Mouse (Mus musculus) thymus, postnatal 25 days (tissue): ENCODE results near the gene Hltf.
"Not testable (repeated sequence)": the region's sequence is repeated elsewhere in the genome, so short reads cannot be mapped to it uniquely, and the experiment has no call there.

Source experiments
- DNase-seq: peaks from one replicate; pipeline ENCODE4 v3.0.0; 2022

Gene Hltf

DNA sequence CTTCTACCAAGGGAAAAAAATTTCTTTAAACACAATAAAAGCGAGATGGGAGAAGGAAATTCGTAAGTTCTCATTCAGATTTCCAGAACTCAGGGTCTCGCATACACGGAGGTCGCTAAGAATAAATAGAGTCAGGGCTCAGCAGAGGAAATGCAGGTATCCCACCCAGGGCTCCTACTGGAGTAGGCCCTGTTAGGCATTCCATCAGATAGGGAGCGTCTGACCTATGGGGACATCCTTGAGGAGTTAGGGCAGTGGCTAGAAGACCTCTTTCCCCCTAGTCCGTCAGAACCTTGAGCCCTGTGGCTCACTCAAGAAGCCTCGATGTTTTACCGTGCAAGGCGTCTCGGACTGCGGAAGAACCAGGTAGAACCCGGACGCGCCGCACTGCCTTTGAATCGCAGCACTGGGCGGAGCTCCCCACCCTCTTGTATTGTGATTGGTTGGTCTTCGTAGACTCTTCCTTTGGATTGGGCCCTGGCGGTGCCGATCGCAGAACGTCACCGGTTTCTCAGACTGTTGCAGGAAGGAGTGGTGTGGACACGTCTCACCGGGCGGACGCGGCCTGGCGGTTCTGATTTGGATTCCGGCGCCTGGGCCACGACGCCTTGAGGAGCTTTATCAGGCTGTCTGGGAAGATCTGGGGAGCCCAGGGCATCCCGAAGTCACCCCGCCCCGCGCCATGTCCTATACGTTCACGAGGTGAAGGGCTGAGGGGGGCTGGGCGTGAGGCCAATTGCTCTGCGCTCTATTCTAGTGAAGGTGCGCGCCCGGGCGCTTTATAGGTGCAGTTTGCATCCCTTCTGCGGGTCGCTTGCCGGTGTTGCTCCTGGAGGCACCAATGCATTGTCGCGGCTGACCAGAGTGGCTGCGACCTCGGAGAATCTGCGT, at the start of gene Hltf:
Gene Hltf, plus strand, starts transcription at position 506 of the 891 bp plus-strand sequence.
- peak; percentile 96 for DNase-seq

DNA sequence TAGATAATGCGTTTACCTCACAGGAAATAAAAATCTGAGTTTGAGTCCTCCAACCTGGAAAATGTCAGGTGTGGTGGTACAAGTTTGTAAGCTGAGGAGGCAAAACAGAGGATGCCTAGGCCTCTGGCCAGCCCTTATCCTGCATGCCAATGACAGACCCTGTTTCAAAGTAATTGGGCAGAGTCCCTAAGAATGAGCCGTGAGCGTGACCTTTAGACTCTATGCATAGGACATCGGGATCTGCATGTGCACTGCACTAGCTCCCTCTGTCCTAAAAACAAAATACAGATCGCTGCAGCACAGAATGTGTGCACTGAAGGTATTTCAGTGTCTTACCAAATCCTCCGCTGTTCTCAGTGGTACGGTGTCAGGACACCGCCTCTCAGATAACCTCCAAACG, 47.1 kb upstream of the Hltf start:
- no peak for DNase-seq

DNA sequence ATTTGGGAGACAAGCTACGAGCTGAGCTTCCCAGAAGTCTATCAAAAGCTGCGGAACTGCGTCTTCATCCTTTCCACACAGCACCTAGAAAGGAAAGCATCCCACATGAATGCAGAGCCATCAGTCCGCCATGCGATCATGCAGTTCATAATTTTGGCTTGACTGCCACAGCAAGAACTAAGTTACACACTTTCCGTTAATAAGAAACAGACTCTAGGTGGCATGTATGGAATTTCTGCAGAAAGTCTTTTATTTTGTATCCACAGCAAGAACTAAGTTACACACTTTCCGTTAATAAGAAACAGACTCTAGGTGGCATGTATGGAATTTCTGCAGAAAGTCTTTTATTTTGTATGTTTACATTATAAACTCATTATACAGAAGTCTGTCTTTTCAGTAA, 46.7 kb upstream of the Hltf start:
- not testable (repeated sequence) for DNase-seq

DNA sequence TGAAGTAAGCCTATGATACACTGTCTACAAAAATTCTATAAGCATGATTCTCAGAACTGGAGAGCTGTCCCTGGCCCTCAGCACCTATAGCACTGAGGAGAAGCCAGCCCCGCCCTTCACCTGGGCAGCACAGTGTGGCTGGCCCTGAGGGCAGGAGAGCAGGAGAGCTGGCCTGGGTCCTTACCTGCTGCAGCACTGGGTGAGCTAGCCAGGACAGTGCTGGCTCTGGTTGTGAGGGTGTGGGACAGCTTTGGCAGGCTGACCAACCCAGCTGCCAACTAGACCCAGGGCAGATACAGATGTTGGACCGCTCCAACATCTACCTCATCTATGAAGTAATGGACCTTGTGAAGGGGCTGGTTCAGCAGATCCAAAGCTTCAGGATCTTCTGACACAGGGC, 43.2 kb upstream of the Hltf start:
- DNase-seq = no peak

DNA sequence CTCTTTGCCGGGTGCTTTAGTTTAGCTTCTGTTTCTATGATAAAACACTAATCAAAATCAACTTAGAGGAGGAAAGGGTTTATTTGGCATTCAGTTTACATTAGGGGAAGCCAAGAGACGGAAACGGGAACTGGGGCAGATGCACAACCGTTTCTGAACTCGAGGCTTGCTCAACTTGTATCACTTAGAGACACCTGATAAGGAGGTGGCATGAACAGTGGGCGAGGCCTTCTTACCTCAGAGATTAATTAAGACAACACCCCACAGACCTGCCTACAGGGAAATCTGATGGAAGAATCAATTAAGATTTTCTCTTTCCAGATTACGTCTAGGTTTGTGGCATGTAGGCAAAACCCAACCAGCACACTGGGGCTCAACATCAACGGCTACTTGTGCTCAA, 39.5 kb upstream of the Hltf start:
- DNase-seq = no peak

DNA sequence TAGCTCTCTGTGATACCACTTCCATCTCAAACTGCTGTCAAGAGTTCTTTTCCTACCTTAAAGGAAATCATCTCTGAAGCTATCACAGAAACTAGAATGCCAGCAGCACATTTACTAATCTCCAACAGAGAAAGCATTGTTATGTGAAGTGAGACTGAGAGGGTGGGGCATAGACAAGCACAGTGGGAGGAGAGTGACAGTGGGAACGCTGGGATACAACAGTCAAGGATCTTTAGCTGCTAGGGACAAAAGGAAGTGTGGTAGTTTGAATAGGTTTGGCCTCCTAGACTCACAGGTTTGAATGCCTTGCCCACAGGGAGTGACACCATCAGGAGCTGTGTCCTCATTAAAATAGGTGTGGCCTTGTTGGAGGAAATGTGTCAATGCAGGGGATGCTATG, 33.8 kb upstream of the Hltf start:
- no peak for DNase-seq

DNA sequence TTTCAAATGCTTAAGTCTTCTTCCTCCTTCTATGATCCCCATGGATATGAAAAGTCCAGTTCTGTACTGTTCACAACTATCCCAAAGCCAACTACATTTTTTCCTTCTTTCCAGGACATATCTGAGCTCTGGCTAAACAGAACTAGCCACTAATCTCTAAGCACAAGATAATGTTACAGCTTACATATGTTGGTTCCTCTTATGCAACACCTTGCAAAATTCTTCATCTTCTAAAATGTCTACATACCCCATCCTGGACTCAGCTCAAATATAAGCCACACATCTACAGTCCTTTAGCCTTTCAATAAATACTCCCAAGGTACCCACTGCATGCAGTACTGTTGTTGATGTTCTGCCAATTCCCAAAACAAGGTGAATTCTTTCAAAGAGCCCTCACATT, 31.1 kb upstream of the Hltf start:
- DNase-seq = no peak

DNA sequence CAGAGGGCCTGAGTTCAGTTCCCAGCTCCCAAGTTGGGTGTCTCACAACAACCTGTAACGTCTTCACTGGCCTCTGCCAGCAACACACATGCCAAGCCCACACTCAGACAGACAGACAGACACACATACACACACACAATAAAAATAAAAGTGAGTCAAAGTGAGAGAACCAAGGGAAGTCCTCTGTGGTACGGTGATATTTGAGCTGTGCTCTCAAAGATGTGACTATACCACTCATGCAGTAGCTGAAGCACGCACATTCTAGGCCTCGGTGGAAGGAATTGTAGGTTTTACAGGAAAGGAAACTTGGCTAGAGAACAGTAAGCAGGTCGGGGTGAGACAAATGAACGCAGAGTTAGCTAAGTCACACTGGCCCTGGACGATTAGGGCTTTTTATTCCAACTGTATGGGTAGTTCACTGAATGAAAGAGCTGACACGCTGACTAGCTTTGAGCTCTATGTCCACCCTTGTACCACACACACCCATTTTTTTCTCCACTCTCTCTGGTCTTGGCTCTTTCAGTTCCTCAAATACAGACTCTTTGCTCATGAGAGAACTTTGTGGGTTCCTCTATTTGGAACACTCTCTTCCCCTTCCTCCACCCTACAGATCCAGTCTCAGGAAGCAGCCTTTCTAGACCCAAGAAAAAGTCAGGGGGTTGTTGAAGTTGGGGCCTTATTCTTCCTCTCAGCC, 30.5 kb upstream of the Hltf start:
- DNase-seq = no peak

DNA sequence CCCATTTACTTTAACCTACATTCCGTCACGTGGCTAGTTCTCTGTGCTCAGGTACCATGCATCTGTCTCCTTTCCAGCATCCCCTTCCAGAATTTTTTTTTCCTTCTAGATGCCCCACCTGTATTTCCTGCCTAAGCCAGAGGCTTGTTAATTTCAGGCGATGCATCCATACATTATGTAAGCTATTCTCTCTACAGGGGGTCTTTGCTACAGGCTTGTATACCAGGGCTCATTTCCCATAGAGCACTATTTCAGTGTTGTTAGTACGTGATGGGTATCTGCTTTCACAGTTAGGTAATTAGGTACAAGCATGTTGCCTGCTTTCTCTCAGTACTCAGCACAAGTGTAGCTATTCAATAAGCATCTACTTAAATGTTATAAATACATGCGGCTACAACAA, 29.8 kb upstream of the Hltf start:
- no peak for DNase-seq

DNA sequence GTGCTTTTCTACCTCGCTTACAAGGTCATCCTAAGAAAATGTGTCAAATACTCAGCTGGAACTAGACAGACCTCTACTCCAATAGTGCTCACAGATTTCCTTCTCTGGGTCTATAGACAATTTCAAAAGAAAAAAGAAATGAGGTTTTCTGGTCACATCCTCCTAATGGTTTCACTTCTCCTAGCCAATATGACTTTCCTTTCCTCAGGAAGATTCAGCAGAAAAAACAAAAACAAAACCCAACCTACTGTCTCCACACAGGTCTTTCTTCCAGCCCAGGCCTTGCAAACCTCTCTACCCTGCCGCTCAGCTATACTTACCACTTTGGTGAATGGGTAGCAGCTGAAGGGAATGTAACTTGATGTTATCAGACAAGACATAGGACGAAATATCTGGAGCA, 29.0 kb upstream of the Hltf start:
- no peak for DNase-seq

DNA sequence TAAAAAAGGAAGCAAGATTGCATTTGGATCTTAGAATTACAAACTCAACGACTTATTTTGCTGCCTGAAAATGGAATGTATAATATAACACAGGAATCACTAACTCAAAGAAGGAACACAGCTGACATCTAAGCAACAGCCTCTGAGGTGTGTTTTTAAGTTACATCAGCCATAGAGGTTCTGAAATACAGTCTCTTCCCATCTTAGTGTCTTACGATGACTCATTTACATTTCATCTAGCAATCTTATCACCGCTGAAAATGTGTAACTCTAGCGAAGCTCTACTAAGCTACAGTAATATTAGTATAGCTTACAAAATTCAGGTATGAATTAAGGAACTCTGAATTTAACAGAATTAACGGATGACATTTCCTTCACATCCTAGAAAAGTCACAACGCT, 26.8 kb upstream of the Hltf start:
- DNase-seq = no peak

DNA sequence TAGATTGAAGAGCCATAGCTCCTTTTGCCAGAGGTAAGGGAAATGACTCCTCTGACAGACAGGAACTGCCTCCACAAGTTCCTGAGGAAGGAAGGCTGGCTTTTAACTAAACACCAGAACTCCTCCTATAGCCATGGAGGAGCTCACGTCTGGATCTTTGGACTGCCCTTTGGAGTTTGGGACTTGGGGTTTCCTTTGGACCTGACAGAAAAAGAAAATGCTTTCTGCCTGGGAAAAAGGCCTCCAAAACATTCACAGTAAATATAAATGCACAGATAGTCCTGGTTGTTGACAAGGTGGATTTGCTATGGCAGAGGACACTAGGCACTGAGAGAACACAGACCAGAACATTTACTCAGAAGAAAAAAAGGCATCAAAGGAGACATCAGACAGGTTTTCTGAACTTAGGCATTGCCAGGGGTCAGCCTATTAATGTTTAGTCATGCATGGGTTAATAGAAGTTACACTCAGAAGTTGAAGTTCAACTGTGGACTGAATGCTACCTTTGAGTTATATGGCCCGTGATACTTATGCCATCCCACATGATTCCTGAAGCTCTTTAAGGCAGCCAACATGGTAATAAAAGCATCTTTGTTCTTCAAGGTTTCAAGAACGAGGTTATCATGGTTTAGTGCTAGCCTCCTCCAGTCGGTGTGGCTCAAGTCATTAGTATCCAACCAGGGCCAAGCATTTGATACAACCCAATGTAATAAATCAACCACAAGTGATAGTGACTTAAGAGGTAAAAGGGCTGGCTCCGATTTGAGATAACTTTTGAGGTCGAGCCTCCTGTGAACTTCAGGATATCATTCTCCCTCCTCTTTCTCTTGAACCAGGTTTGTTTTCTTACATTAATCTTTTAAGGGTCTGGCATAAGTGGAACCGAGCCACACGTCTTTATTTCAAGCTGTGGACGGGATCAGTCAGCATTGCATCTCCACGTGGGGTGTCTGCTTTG, 23.6 kb upstream of the Hltf start:
- DNase-seq = no peak

DNA sequence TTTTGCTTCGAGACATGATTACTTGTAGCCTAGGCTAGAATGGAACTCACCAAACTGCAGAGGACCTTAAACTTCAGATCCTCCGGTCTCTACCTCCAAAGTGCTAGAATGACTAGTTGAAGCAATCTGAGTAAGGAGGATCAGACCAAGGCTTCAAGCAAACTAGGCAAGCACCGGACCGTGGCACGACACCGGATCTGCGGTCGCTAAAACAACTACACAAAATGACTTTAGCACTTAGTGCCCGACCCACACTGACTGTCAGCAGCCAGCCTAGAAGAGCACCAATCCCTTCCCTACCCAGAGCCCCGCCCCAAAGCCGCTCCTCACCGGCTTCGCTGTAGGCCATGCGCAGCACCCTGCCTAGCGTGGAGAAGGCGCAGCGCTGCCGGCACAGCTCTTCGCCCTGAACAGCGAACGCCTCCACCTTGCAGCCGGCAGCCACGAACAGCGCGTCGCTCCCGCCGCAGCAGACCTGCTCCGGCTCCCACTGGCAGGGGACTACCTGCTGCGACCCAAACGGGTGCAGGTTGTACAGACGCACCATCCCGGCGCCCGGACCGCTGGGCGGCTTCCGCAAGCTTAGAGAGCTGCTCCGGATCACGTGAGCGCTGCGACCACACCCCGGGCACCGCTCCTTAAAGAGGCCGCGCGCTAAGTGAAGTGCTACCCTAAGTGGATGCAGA, 22.7 kb upstream of the Hltf start, which contains the start of gene Hps3:
Gene Hps3, minus strand, starts transcription at position 597 of the 686 bp plus-strand sequence.
- peak; percentile 88 for DNase-seq

DNA sequence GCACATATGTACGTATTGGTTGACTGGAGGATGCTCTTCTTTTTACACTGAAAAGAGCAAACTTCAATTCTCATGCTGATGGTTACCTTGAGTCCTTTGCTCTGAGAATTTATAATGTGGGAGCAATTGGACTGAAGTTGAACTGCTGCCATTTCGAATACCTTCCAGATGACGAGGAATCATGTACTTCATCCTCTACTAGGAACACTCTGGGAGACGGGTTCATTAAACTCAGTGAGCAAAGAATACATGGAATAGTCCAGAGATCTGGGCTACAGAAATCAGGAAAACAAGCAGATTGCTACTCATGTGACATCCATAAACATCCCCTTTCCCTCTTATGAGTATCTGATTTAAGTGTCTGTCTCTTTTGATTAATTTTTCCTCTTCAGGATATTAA, 21.5 kb upstream of the Hltf start:
- DNase-seq = no peak

DNA sequence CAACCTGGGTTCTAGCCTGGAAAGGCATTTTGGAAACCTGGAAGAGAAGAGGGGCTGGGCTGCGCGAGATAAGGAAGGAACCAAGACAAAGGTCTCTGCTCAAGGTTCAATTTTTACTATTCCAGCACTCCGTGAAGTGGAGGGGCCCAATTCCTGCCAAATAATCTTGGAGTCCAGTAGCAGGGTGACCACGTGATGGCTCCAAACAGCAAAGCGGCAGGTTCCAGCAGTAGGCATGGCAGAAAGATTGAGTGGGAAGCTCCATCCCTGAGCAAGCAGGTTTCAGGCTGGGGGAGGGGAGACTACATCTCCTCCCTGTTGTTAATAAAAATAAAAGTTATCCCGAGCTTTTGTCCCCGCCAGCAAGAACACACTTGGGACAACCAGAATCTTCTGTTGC, 16.1 kb upstream of the Hltf start:
- DNase-seq = not testable (repeated sequence)

DNA sequence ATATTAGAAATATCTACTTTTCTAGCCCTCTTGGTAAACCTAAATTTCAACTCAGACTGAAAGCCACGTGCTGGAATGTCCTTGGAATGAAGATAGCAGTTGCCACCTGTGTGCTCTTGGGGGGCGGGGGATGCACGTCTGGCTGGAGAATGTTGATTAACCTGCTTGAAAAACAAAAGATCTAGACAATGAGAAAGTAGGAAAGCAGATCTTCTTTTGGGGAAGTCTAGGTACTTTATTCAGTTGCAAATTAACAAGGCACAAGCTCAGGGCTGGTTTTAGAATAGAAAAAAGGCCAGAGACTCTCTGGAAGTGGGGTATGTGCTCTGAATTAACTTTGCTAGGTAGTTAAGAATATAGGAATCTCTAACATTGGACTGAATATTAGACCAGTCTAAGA, 12.9 kb upstream of the Hltf start:
- not testable (repeated sequence) for DNase-seq

DNA sequence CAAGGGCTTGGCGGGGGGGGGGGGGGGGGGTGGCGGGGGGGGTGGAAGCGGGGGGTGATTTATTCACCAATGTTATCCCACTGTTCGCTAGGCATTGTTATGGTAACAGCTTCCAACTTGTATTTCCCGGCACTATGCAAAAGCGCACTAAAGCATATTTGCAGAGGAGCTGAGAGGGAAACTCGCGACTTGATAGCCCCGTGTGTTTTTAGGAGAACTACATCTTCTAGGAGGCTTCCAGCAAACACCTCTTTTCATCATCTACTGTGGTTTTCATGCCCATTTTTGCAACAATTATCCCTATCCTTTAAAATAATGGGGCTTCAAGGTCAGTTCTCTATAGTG, 558 bp downstream of the Hltf start:
- no peak for DNase-seq

DNA sequence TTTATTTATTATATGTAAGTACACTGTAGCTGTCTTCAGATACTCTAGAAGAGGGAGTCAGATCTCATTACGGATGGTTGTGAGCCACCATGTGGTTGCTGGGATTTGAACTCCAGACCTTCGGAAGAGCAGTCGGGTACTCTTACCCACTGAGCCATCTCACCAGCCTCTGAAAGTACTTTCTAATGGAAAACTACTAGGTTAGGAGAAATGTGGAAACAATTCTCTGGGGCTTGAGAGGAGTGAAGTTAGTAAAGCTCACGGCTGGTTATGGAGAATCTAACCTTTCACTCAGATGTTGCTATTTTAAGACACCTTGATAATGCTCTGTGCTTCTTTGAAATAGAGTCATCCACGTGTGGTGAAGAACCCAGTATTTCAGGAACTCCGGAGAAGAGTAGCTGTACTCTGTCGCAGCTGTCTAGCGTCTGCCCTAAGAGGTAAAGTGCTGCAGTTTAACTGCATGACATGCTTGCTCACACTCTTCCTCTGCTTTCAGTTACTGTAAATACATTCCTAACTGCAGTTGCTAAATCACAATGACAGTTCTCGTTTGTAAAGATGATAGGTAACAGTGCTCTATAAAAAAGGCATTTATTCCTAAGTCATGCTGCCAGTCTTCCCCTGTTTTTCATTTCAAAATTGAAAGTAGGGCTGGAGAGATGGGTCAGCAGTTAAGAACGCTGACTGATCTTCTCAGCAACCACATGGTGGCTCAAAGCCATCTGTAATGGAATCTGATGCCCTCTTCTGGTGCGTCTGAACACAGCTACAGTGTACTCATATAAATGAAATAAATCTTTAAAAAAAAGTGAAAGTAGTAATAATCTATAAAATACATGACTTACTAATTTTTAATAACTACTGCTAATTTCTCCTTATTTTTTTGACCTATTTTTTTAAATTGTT, 18.8 kb downstream of the Hltf start:
- DNase-seq = no peak

DNA sequence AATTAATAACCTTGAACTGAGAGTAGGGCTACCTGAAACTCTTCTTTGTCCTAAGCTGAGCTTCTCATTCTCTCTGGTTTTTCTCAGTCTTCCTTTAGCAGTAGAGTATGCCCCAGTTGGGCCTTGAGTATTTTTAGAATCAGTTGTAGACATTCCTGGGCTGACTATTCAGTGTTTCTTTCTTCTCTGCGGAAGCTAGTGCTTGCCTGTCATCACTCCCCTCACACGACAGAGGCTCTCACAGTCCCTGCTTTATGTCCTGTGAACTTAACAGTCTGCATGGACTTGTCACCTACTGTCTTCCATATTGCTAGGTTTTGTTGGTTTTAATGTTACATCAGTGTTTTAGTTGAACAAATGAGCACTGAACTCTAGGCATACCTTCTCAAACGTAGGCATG, 24.6 kb downstream of the Hltf start:
- DNase-seq = no peak

DNA sequence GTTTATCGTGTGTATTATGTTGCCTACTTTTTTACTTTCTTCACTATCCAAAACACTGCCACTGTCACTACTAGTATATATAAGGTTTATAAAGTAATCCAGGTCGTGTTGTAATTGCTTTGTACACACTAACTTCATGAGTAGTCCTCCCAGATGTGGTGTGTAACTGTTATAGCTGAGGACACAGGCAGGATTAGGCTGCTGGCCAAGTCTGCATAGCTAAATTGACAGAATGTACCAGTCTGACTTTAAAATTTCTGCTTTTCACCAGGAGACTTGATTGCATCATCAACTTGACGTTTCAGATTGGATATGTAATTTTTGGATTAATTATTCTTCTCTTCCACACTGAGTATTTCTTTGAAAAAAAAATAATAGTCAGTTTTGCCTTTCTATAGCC, 46.2 kb downstream of the Hltf start:
- no peak for DNase-seq

DNA sequence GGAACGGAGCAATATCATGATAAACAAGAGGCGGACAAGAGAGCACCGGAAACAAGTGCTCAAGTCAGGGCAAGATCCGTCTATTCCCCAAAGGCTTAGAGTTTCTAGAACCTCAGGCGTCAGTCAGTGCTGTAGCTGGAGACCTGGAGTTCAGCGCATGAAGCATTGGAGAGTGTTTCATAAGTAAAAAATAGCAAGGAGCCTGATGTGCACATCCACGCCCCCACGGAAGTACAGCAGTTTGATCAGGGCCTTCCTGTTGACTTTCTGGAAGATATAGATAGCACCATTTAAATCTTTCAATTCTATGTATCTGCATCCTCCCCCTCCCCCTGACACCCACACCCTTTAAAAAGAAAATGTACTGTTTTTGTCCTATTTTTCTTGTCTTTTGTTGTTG, 46.7 kb downstream of the Hltf start:
- no peak for DNase-seq

DNA sequence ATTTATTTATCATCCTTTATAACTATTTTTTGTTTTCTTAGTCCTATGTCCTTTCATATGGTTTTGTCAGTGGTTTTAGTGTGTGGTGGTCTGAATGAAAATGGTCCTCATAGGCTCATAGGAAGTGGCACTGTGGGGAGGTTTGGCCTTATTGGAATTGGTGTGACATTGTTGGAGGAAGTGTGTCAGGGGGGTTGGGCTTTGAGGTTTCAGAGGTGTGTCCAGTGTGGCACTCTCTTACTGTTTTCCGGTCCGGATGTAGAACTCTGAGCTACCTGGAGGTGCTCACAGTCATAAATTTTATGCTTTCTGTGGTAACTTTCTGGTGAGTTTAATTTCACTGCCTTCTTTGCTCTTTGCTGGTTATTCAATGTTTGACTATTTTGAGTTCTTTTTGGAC, 47.2 kb downstream of the Hltf start:
- no peak for DNase-seq
